Mouse (Mus musculus) urinary bladder, postnatal 0 days (tissue): ENCODE measurements around the gene Zfp931. TPM values are rescaled to one million over a fixed set of nuclear protein-coding genes. Genes with fewer than 3 reads are reported as not detected.

Experiments used
- polyA plus RNA-seq: library from polyadenylated mRNA; unstranded; fragments of >200 nt; fragmentation: Nextera tagmentation; extraction: Ambion mirVana; gene quantifications from 2 replicates; pipeline ENCODE4 v1.2.1, GENCODE M21; 2015

The Zfp931 gene
- polyA plus RNA-seq: 11.5 and 13.2 TPM in 2 replicates

GRCm38 (mm10) chr2:178078166-178078717 is at the start of gene Zfp931:
Gene Zfp931 (minus strand): TSS chr2:178078476.

GRCm38 (mm10) chr2:178118801-178119560 is 40.7 kb upstream of the Zfp931 start, which contains the start of gene Phactr3:
Gene Phactr3 (plus strand): TSS chr2:178118975.

GRCm38 (mm10) chr2:178023011-178023611 is 55.2 kb downstream of the Zfp931 start, which contains the start of gene Zfp971:
Gene Zfp971 (plus strand): TSS chr2:178023284.

Other genes with a start within 250 kb of the Zfp931 start
- gene Gm14325, start 238.1 kb downstream of the Zfp931 start, polyA plus RNA-seq: 38.7 and 39.8 TPM in 2 replicates
- gene Gm14327, start 181.4 kb downstream of the Zfp931 start, polyA plus RNA-seq: 7.5 and 8.4 TPM in 2 replicates
- 0.37 and 0.63 TPM in 2 replicates for gene Zfp972, start 152.9 kb downstream of the Zfp931 start, polyA plus RNA-seq
- 32.2 and 33.4 TPM in 2 replicates for gene Gm14326, start 121.2 kb downstream of the Zfp931 start, polyA plus RNA-seq
- gene Zfp971, start 55.2 kb downstream of the Zfp931 start, polyA plus RNA-seq: 16.9 and 18.5 TPM in 2 replicates
- not detected in 2 replicates for gene Phactr3, start 40.5 kb upstream of the Zfp931 start, polyA plus RNA-seq